Mouse (Mus musculus) heart, embryonic 12.5 days (tissue): ENCODE measurements around the gene 1700019N19Rik. TPM values are rescaled to one million over a fixed set of nuclear protein-coding genes. Genes with fewer than 3 reads are reported as not detected.
A peak's percentile ranks its signal among the peaks of the same experiment; 100 is the strongest.

Experiments used
- ATAC-seq: fragments of 200-750 bp; cut with Nextera tagmentation; 2 replicates; pipeline ENCODE4 v1.8.0; 2017; ENCODE audit warnings: moderate TSS enrichment, moderate library complexity; ENCODE audit not compliant: insufficient number of reproducible peaks, low FRiP score
- H3K27ac ChIP-seq: fragments of 300-500 bp; sonication (generic); 2 replicates; pipeline ENCODE4 v1.5.1; 2016; ENCODE audit warnings: mild to moderate bottlenecking, moderate library complexity; ENCODE audit not compliant: poor library complexity, severe bottlenecking
- H3K27me3 ChIP-seq: fragments of 300-500 bp; sonication (generic); replicated peaks from 2 replicates; pipeline ENCODE4 v1.6.1; 2016; ENCODE audit warnings: mild to moderate bottlenecking, moderate library complexity
- H3K36me3 ChIP-seq: fragments of 300-500 bp; sonication (generic); 2 replicates; pipeline ENCODE4 v1.6.1; 2016; ENCODE audit warnings: mild to moderate bottlenecking, moderate library complexity
- H3K4me1 ChIP-seq: fragments of 300-500 bp; sonication (generic); replicated peaks from 2 replicates; pipeline ENCODE4 v1.6.1; 2016; ENCODE audit warnings: mild to moderate bottlenecking
- H3K4me2 ChIP-seq: fragments of 300-500 bp; sonication (generic); 2 replicates; pipeline ENCODE4 v1.6.1; 2016; ENCODE audit warnings: mild to moderate bottlenecking, moderate library complexity
- H3K4me3 ChIP-seq: fragments of 300-500 bp; sonication (generic); 2 replicates; pipeline ENCODE4 v1.5.1; 2016; ENCODE audit warnings: mild to moderate bottlenecking
- H3K9ac ChIP-seq: fragments of 300-500 bp; sonication (generic); 2 replicates; pipeline ENCODE4 v1.6.1; 2016; ENCODE audit warnings: mild to moderate bottlenecking, moderate library complexity
- H3K9me3 ChIP-seq: fragments of 300-500 bp; sonication (generic); replicated peaks from 2 replicates; pipeline ENCODE4 v1.6.1; 2016; ENCODE audit warnings: mild to moderate bottlenecking, moderate library complexity
- WGBS: fragments of 180-500 bp; shearing (Covaris S2); methylation state at CpG from one replicate; pipeline ENCODE4 v1.1.7; 2016; 5-methylcytosine and 5-hydroxymethylcytosine counted together
- polyA plus RNA-seq: library from polyadenylated mRNA; unstranded; fragments of >200 nt; fragmentation: Nextera tagmentation; extraction: Ambion mirVana; gene quantifications from 2 replicates; pipeline ENCODE4 v1.2.1, GENCODE M21; 2016

The 1700019N19Rik gene
- polyA plus RNA-seq, 1 experiment from 2014 or later: not detected

DNA sequence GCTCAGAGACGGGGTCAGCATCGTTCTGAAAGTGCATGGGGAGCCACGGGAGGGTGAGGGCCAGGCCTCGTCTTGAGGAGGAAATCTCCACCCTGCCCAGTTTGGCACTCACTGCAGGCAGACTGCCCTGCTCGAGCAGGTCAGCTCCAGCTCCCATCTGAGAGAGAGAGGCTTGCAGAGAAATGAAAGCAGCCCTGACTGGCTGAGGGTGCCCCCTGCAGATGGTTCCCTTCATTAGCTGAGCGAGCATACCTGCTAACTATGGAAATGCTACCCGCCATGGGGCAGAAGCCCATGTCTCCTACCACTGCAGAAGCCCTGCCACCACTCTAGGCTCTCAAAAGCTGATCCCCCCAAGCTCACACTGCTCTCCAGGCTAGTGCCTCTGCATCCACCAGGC lies 33.4 kb upstream of the 1700019N19Rik start:
- H3K4me3 ChIP-seq: no peak overlapping the region
- H3K9me3 ChIP-seq: no peaks in the 10 kb centered on the region
- no peak for ATAC-seq
- no peak overlapping the region for H3K27ac ChIP-seq
- no peak overlapping the region for H3K4me2 ChIP-seq
- 50% methylated on average over 7 of the region's 7 CpGs for WGBS
- no peaks in the 10 kb centered on the region for H3K27me3 ChIP-seq
- H3K36me3 ChIP-seq: 0 out of 2 replicates have a peak, but pooled peaks cover 6% of the 10 kb centered on the region
- peaks cover 14% of the 10 kb centered on the region for H3K4me1 ChIP-seq
- H3K9ac ChIP-seq: no peak overlapping the region

- 25% methylated on average over 1 of the region's 1 CpGs for WGBS
- Histone ChIP-seq H3K9me3 (no peaks in the 10 kb centered on the region), H3K4me3 (no peak overlapping the region), H3K27ac (peak overlapping the region; percentile 43; the same call in 1 of the 2 replicates), H3K27me3 (no peaks in the 10 kb centered on the region), H3K9ac (no peak overlapping the region), H3K4me1 (peaks cover 31% of the 10 kb centered on the region), H3K4me2 (no peak overlapping the region), H3K36me3 (0 out of 2 replicates have a peak, but pooled peaks cover 6% of the 10 kb centered on the region)
- no peak for ATAC-seq
Measured at GRCm38 (mm10) chr19:58824316-58824715, 30.1 kb upstream of the 1700019N19Rik start.

DNA sequence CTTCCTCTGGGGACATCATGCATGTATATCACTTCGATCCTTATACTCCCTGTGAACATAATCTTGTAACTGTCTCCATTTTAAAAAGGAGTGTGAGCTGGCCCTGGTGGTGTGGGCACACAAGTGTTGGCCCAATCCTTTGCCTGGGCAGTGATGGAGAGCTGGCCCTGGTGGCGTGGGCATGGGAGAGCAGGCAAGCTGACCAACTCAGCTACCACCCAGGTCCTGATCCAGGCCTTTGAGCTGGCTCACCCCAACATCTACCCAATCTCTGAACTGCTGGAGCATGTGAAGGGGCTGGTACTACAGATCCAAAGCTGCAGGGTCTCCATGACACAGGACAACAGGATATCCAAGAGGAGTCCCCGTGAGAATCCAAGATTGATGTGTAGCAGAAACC lies 29.0 kb upstream of the 1700019N19Rik start:
- Histone ChIP-seq H3K9ac (no peak overlapping the region), H3K27ac (peak overlapping the region; percentile 91), H3K9me3 (no peaks in the 10 kb centered on the region), H3K4me2 (no peak overlapping the region), H3K36me3 (0 out of 2 replicates have a peak, but pooled peaks cover 6% of the 10 kb centered on the region), H3K4me1 (peaks cover 40% of the 10 kb centered on the region), H3K4me3 (no peak overlapping the region), H3K27me3 (no peaks in the 10 kb centered on the region)
- no peak for ATAC-seq
- 84% methylated on average over 3 of the region's 3 CpGs for WGBS

GRCm38 (mm10) chr19:58822454-58823200 lies 28.4 kb upstream of the 1700019N19Rik start:
- Histone ChIP-seq H3K36me3 (0 out of 2 replicates have a peak, but pooled peaks cover 6% of the 10 kb centered on the region), H3K4me3 (no peak overlapping the region), H3K4me2 (peak overlapping the region; percentile 22; the same call in 1 of the 2 replicates), H3K4me1 (peaks cover 37% of the 10 kb centered on the region), H3K27ac (peak overlapping the region; percentile 91), H3K9ac (peak overlapping the region; percentile 13; the same call in 1 of the 2 replicates), H3K9me3 (no peaks in the 10 kb centered on the region), H3K27me3 (no peaks in the 10 kb centered on the region)
- WGBS: 62% methylated on average over 20 of the region's 20 CpGs
- ATAC-seq: peak; percentile 31; the same call in 1 of the 2 replicates

GRCm38 (mm10) chr19:58818571-58819415 lies 24.5 kb upstream of the 1700019N19Rik start:
- H3K4me1 ChIP-seq: peaks cover 48% of the 10 kb centered on the region
- WGBS: 44% methylated on average over 14 of the region's 14 CpGs
- H3K27me3 ChIP-seq: no peaks in the 10 kb centered on the region
- no peak overlapping the region for H3K4me3 ChIP-seq
- H3K9me3 ChIP-seq: no peaks in the 10 kb centered on the region
- no peak overlapping the region for H3K4me2 ChIP-seq
- no peak overlapping the region for H3K9ac ChIP-seq
- peak; percentile 46; the same call in 1 of the 2 replicates for ATAC-seq
- H3K36me3 ChIP-seq: no peaks in the 10 kb centered on the region
- H3K27ac ChIP-seq: peak overlapping the region; percentile 83

- H3K9me3 ChIP-seq: no peaks in the 10 kb centered on the region
- H3K27ac ChIP-seq: no peak overlapping the region
- ATAC-seq: no peak
- peaks cover 45% of the 10 kb centered on the region for H3K4me1 ChIP-seq
- H3K4me3 ChIP-seq: no peak overlapping the region
- no peaks in the 10 kb centered on the region for H3K36me3 ChIP-seq
- WGBS: 82% methylated on average over 11 of the region's 11 CpGs
- no peaks in the 10 kb centered on the region for H3K27me3 ChIP-seq
- H3K9ac ChIP-seq: no peak overlapping the region
- H3K4me2 ChIP-seq: no peak overlapping the region
Measured at GRCm38 (mm10) chr19:58817398-58817797, 23.1 kb upstream of the 1700019N19Rik start.

DNA sequence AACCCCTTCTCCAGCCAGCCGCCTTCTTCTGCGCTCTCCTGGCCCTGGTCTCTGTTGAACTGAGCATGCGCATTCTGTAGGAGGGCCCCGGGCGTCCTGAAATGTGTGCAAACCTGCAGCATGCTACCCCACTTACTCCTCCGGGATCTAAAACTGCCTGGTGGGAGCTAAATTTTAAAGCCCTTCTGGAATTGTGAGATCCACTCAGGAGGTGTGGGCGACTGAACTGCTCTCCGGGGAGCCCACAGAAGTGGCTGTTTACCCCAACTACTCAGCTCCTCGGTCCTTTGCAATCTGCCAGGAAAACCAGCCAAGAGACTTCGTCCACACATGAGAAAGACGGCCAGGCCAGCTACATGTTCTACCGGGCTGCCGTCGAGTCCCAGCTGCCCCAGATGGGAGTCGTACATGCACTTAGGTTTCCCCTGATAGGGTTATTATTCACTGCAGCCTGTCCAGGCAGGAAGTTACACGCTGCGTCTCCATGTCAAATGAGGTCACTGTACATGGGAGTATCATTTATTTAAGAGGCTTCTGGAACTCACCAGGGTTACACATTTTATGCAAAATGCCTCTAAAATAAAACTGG lies 22.3 kb upstream of the 1700019N19Rik start:
- no peak overlapping the region for H3K4me3 ChIP-seq
- no peaks in the 10 kb centered on the region for H3K9me3 ChIP-seq
- 71% methylated on average over 17 of the region's 17 CpGs for WGBS
- no peak for ATAC-seq
- no peak overlapping the region for H3K4me2 ChIP-seq
- H3K36me3 ChIP-seq: no peaks in the 10 kb centered on the region
- no peak overlapping the region for H3K9ac ChIP-seq
- no peak overlapping the region for H3K27ac ChIP-seq
- no peaks in the 10 kb centered on the region for H3K27me3 ChIP-seq
- peaks cover 39% of the 10 kb centered on the region for H3K4me1 ChIP-seq

- no peak overlapping the region for H3K4me3 ChIP-seq
- no peak for ATAC-seq
- H3K9me3 ChIP-seq: no peaks in the 10 kb centered on the region
- H3K27me3 ChIP-seq: no peaks in the 10 kb centered on the region
- no peak overlapping the region for H3K27ac ChIP-seq
- no peak overlapping the region for H3K4me2 ChIP-seq
- WGBS: 86% methylated on average over 13 of the region's 13 CpGs
- peaks cover 33% of the 10 kb centered on the region for H3K4me1 ChIP-seq
- H3K9ac ChIP-seq: no peak overlapping the region
- no peaks in the 10 kb centered on the region for H3K36me3 ChIP-seq
Measured at GRCm38 (mm10) chr19:58815179-58815922, 21.1 kb upstream of the 1700019N19Rik start.

- Histone ChIP-seq H3K36me3 (no peaks in the 10 kb centered on the region), H3K27ac (no peak overlapping the region), H3K9me3 (no peaks in the 10 kb centered on the region), H3K4me2 (no peak overlapping the region), H3K27me3 (0 out of 2 replicates have a peak, but pooled peaks cover 3% of the 10 kb centered on the region), H3K4me1 (peaks cover 11% of the 10 kb centered on the region), H3K4me3 (no peak overlapping the region), H3K9ac (no peak overlapping the region)
- no peak for ATAC-seq
- WGBS: 60% methylated on average over 5 of the region's 5 CpGs
Measured at GRCm38 (mm10) chr19:58810536-58810935, 16.3 kb upstream of the 1700019N19Rik start.

DNA sequence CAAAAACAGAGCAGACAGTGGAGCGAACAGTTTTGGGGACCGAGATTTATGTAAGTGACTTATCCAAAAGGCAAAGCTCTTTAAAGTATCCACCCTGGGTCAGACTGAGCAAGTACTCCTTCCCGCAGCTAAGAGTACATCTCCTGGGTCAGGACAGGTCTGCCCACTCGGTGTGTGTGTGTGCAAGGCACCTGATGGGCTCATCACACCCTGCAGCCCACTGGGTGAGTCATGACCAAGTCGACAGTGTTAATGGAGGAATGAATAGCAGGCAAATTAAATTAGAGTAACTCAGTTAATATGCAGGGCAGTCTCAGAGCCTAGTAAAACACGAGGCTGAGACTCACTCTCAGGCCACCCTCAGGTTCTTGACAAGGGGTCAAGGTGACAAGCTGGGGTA lies 14.6 kb upstream of the 1700019N19Rik start:
- Histone ChIP-seq H3K4me3 (no peak overlapping the region), H3K27me3 (0 out of 2 replicates have a peak, but pooled peaks cover 3% of the 10 kb centered on the region), H3K36me3 (peaks cover 4% of the 10 kb centered on the region), H3K4me2 (no peak overlapping the region), H3K9me3 (0 out of 2 replicates have a peak, but pooled peaks cover 1% of the 10 kb centered on the region), H3K4me1 (0 out of 2 replicates have a peak, but pooled peaks cover 7% of the 10 kb centered on the region), H3K27ac (no peak overlapping the region), H3K9ac (no peak overlapping the region)
- no peak for ATAC-seq
- 81% methylated on average over 6 of the region's 6 CpGs for WGBS
